Mouse (Mus musculus) lung, adult 2 months (tissue): Measurements from ENCODE around the gene Car11.

Experiments used
- CTCF ChIP-seq: fragments of 200-500 bp; IDR thresholded peaks from 2 replicates; pipeline ENCODE4 v1.5.1; 2011; ENCODE audit warnings: mild to moderate bottlenecking, low read length, control low read depth; ENCODE audit not compliant: insufficient read depth
- POLR2A ChIP-seq: fragments of 200-500 bp; IDR thresholded peaks from 2 replicates; pipeline ENCODE4 v1.6.1; 2011; ENCODE audit warnings: low read depth, mild to moderate bottlenecking, control low read depth, low read length, borderline replicate concordance; ENCODE audit errors: extremely low read depth

DNA sequence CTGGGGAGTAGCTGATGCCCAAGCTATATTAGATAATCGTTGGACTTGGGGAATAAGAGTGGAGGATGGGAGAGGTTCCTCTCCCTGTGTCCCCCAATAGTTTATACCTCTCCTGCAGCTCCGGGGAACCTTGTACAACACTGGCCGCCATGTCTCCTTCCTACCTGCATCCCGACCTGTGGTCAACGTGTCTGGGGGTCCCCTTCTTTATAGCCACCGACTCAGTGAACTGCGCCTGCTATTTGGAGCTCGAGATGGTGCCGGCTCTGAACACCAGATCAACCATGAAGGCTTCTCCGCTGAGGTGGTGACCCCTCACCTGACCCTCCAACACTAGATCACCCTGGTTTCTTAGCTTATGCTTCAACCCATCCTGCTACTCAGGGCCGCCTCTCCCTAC is 2.7 kb downstream of the Car11 start:
- TF ChIP-seq CTCF: no peak
- no peak for TF ChIP-seq POLR2A
